In genomic region chr17:47597261-47597660, GRCm38 (mm10) we compare ENCODE assay signal across 8 mouse cellular contexts. TPM values are rescaled to one million over a fixed set of nuclear protein-coding genes. Genes with fewer than 3 reads are reported as not detected.
A peak's percentile ranks its signal among the peaks of the same experiment; 100 is the strongest.
DNase-seq lines count a peak whose midpoint lies in the region; ATAC-seq lines count a peak whose summit lies in the region.

No protein-coding gene starts in this region.

- H3K4me3 ChIP-seq in midbrain, embryonic 11.5 days (ENCODE audit: low read depth, low read length) = peak overlapping the region; percentile 9; the same call in 1 of the 2 replicates
- H3K4me3 ChIP-seq in midbrain, embryonic 16.5 days (ENCODE audit: low read depth, low read length) = no peak overlapping the region
- H3K4me3 ChIP-seq in intestine, embryonic 16.5 days (ENCODE audit: low read length) = peak overlapping the region; percentile 95
- H3K4me3 ChIP-seq in neural tube, embryonic 15.5 days (replicated peaks) = no peak overlapping the region

- WGBS in midbrain, embryonic 11.5 days = 52% methylated on average over 13 of the region's 13 CpGs
- WGBS in midbrain, embryonic 16.5 days = 48% methylated on average over 13 of the region's 13 CpGs
- WGBS in intestine, embryonic 16.5 days = 58% methylated on average over 13 of the region's 13 CpGs
- 85% methylated on average over 13 of the region's 13 CpGs for WGBS in neural tube, embryonic 15.5 days

- no peaks in the 10 kb centered on the region for H3K9me3 ChIP-seq in midbrain, embryonic 11.5 days (ENCODE audit: control insufficient read depth, low read length)
- H3K9me3 ChIP-seq in midbrain, embryonic 16.5 days (replicated peaks; ENCODE audit: control insufficient read depth, low read length, poor library complexity, severe bottlenecking) = no peaks in the 10 kb centered on the region
- no peaks in the 10 kb centered on the region for H3K9me3 ChIP-seq in intestine, embryonic 16.5 days (ENCODE audit: control insufficient read depth, low read length)
- H3K9me3 ChIP-seq in neural tube, embryonic 15.5 days (replicated peaks) = no peaks in the 10 kb centered on the region

- H3K27me3 ChIP-seq in midbrain, embryonic 11.5 days (ENCODE audit: control insufficient read depth, insufficient read depth, low read length) = no peaks in the 10 kb centered on the region
- no peaks in the 10 kb centered on the region for H3K27me3 ChIP-seq in midbrain, embryonic 16.5 days (ENCODE audit: control insufficient read depth, insufficient read depth, low read depth, low read length)
- no peaks in the 10 kb centered on the region for H3K27me3 ChIP-seq in intestine, embryonic 16.5 days (replicated peaks; ENCODE audit: control insufficient read depth, insufficient read depth, low read length)
- no peaks in the 10 kb centered on the region for H3K27me3 ChIP-seq in neural tube, embryonic 15.5 days (replicated peaks)

- H3K27ac ChIP-seq in midbrain, embryonic 11.5 days (ENCODE audit: low read depth, low read length) = no peak overlapping the region
- no peak overlapping the region for H3K27ac ChIP-seq in midbrain, embryonic 16.5 days (ENCODE audit: low read length)
- H3K27ac ChIP-seq in intestine, embryonic 16.5 days (ENCODE audit: low read length) = peak overlapping the region; percentile 99
- H3K27ac ChIP-seq in neural tube, embryonic 15.5 days (replicated peaks) = no peak overlapping the region

- peaks cover 37% of the 10 kb centered on the region for H3K4me1 ChIP-seq in midbrain, embryonic 11.5 days (ENCODE audit: control insufficient read depth, insufficient read depth, low read length)
- peaks cover 30% of the 10 kb centered on the region for H3K4me1 ChIP-seq in midbrain, embryonic 16.5 days (ENCODE audit: control insufficient read depth, insufficient read depth, low read length)
- peaks cover 34% of the 10 kb centered on the region for H3K4me1 ChIP-seq in intestine, embryonic 16.5 days (ENCODE audit: control insufficient read depth, insufficient read depth, low read length)
- peaks cover 53% of the 10 kb centered on the region for H3K4me1 ChIP-seq in neural tube, embryonic 15.5 days

- H3K9ac ChIP-seq in midbrain, embryonic 11.5 days (ENCODE audit: low read length) = peak overlapping the region; percentile 87; the same call in 1 of the 2 replicates
- H3K9ac ChIP-seq in midbrain, embryonic 16.5 days (ENCODE audit: low read depth, low read length) = no peak overlapping the region
- peak overlapping the region; percentile 81 for H3K9ac ChIP-seq in intestine, embryonic 16.5 days (ENCODE audit: low read depth, low read length)
- H3K9ac ChIP-seq in neural tube, embryonic 15.5 days (replicated peaks) = no peak overlapping the region

- peaks cover 6% of the 10 kb centered on the region for H3K36me3 ChIP-seq in midbrain, embryonic 11.5 days (ENCODE audit: control insufficient read depth, insufficient read depth, low read length)
- H3K36me3 ChIP-seq in midbrain, embryonic 16.5 days (ENCODE audit: control insufficient read depth, insufficient read depth, low read length) = peaks cover 15% of the 10 kb centered on the region
- H3K36me3 ChIP-seq in intestine, embryonic 16.5 days (ENCODE audit: control insufficient read depth, insufficient read depth, low read length) = peaks cover 24% of the 10 kb centered on the region
- H3K36me3 ChIP-seq in neural tube, embryonic 15.5 days = peaks cover 33% of the 10 kb centered on the region

- no peak for ATAC-seq in midbrain, embryonic 11.5 days (ENCODE audit: low FRiP score)
- ATAC-seq in midbrain, embryonic 16.5 days = no peak
- no peak for ATAC-seq in intestine, embryonic 16.5 days
- ATAC-seq in neural tube, embryonic 15.5 days (ENCODE audit: low FRiP score) = no peak

- peak; percentile 38 for DNase-seq in adrenal gland, postnatal 10 days
- DNase-seq in adrenal gland, postnatal 25 days = no peak
- DNase-seq in midbrain, embryonic 11.5 days (ENCODE audit: low spot score, missing footprints) = no peak
- no peak for DNase-seq in right cerebral cortex, postnatal 25 days
- DNase-seq in embryo, embryonic 11 days = no peak

- peak overlapping the region; percentile 86 for H3K4me2 ChIP-seq in midbrain, embryonic 11.5 days
- no peak overlapping the region for H3K4me2 ChIP-seq in midbrain, embryonic 16.5 days (ENCODE audit: low read length)
- peak overlapping the region; percentile 71 for H3K4me2 ChIP-seq in intestine, embryonic 16.5 days (ENCODE audit: low read depth, low read length)
- peak overlapping the region; percentile 99; the same call in 1 of the 2 replicates for H3K4me2 ChIP-seq in neural tube, embryonic 15.5 days

RNA-seq across cellular contexts. Expression of gene Bysl, which starts 14.0 kb away (rescaled TPM):
- 10 to 100 TPM; 14.1 to 16.6 TPM for total RNA-seq in adrenal gland, postnatal 10 days (2021)
- 15.5 and 22.0 TPM in 2 replicates for total RNA-seq in adrenal gland, postnatal 25 days (2021)
- polyA plus RNA-seq in midbrain, embryonic 11.5 days (2014; fragmentation: Nextera tagmentation; extraction: Ambion mirVana) = 29.6 and 30.4 TPM in 2 replicates
- polyA plus RNA-seq in midbrain, embryonic 16.5 days (2015; fragmentation: Nextera tagmentation; extraction: Ambion mirVana) = 38.6 and 40.7 TPM in 2 replicates
- polyA plus RNA-seq in intestine, embryonic 16.5 days (2015; fragmentation: Nextera tagmentation; extraction: Ambion mirVana) = 17.7 and 22.0 TPM in 2 replicates
- polyA plus RNA-seq in neural tube, embryonic 15.5 days (2015; fragmentation: Nextera tagmentation; extraction: Ambion mirVana) = 34.7 and 37.1 TPM in 2 replicates

RNA-seq across cellular contexts. Expression of gene Med20, which starts 14.1 kb away (rescaled TPM):
- total RNA-seq in adrenal gland, postnatal 10 days (2021) = 10 to 100 TPM; 38.1 to 39.8 TPM
- total RNA-seq in adrenal gland, postnatal 25 days (2021) = 38.7 and 40.5 TPM in 2 replicates
- 39.0 and 41.2 TPM in 2 replicates for polyA plus RNA-seq in midbrain, embryonic 11.5 days (2014; fragmentation: Nextera tagmentation; extraction: Ambion mirVana)
- 47.0 and 47.7 TPM in 2 replicates for polyA plus RNA-seq in midbrain, embryonic 16.5 days (2015; fragmentation: Nextera tagmentation; extraction: Ambion mirVana)
- polyA plus RNA-seq in intestine, embryonic 16.5 days (2015; fragmentation: Nextera tagmentation; extraction: Ambion mirVana) = 40.4 and 41.4 TPM in 2 replicates
- polyA plus RNA-seq in neural tube, embryonic 15.5 days (2015; fragmentation: Nextera tagmentation; extraction: Ambion mirVana) = 36.9 and 39.8 TPM in 2 replicates

RNA-seq across cellular contexts. Expression of gene Gm20517, which starts 14.1 kb away (rescaled TPM):
- 1 to 10 TPM; 2.8 to 5.5 TPM for total RNA-seq in adrenal gland, postnatal 10 days (2021)
- total RNA-seq in adrenal gland, postnatal 25 days (2021) = 1.4 and 3.9 TPM in 2 replicates
- 1.4 and 1.8 TPM in 2 replicates for polyA plus RNA-seq in midbrain, embryonic 11.5 days (2014; fragmentation: Nextera tagmentation; extraction: Ambion mirVana)
- polyA plus RNA-seq in midbrain, embryonic 16.5 days (2015; fragmentation: Nextera tagmentation; extraction: Ambion mirVana) = 1.3 and 2.0 TPM in 2 replicates
- polyA plus RNA-seq in intestine, embryonic 16.5 days (2015; fragmentation: Nextera tagmentation; extraction: Ambion mirVana) = 0.73 and 0.78 TPM in 2 replicates
- polyA plus RNA-seq in neural tube, embryonic 15.5 days (2015; fragmentation: Nextera tagmentation; extraction: Ambion mirVana) = 2.5 and 2.9 TPM in 2 replicates

RNA-seq across cellular contexts. Expression of gene Usp49, which starts 33.2 kb away (rescaled TPM):
- total RNA-seq in adrenal gland, postnatal 10 days (2021) = 1 to 10 TPM; 6.8 to 9.0 TPM
- 8.8 and 9.3 TPM in 2 replicates for total RNA-seq in adrenal gland, postnatal 25 days (2021)
- polyA plus RNA-seq in midbrain, embryonic 11.5 days (2014; fragmentation: Nextera tagmentation; extraction: Ambion mirVana) = 6.3 and 8.0 TPM in 2 replicates
- polyA plus RNA-seq in midbrain, embryonic 16.5 days (2015; fragmentation: Nextera tagmentation; extraction: Ambion mirVana) = 5.3 and 7.3 TPM in 2 replicates
- 3.8 and 4.2 TPM in 2 replicates for polyA plus RNA-seq in intestine, embryonic 16.5 days (2015; fragmentation: Nextera tagmentation; extraction: Ambion mirVana)
- 6.1 and 6.8 TPM in 2 replicates for polyA plus RNA-seq in neural tube, embryonic 15.5 days (2015; fragmentation: Nextera tagmentation; extraction: Ambion mirVana)

Comparison
In these comparisons a context has a peak if more than half of its experiments do, and no peak if none do; other contexts are left out.
1. H3K4me3 ChIP-seq: peak in midbrain, embryonic 11.5 days (single experiment) and intestine, embryonic 16.5 days (single experiment); none in midbrain, embryonic 16.5 days (single experiment) and neural tube, embryonic 15.5 days (single experiment).
2. H3K9ac ChIP-seq: peak in midbrain, embryonic 11.5 days (single experiment) and intestine, embryonic 16.5 days (single experiment); none in midbrain, embryonic 16.5 days (single experiment) and neural tube, embryonic 15.5 days (single experiment).